Mouse (Mus musculus): ENCODE measurements at regions not wholly inside any gene's neighbourhood (a gene's known extent, or its start where the extent isn't known, plus 50 kb on each side); places are given as distances from the start of the nearest gene placed in this dataset.

GRCm38 (mm10) chr14:25279751-25280150 is 179.2 kb upstream of the Zmiz1 start:
- DNase-seq (ENCODE audit: low spot score in 2 of 2), result no peak

- no peak for DNase-seq (ENCODE audit: low spot score in 2 of 2)
Measured at GRCm38 (mm10) chr14:25292557-25292956, 166.4 kb upstream of the Zmiz1 start.

DNA sequence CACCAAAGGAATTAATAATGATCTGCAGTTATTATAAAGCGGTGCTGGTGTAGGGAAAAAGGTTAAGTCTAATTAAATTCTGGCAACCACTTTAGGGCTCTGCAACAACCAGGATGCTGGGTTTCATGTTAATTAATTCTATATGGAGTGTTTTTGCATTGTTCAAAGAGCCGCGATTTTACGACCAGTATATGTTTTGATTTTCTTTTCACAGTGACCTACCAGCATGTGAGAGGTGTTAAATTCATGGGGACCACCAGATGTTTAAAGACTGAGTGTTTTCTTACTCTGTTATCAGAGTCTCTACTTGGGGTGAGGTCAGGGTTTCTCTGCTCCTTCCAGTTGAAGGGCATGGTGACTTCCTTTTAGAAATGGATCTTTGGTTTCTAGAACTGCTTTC is 164.8 kb upstream of the Zmiz1 start:
- DNase-seq (ENCODE audit: low spot score in 2 of 2), result no peak

GRCm38 (mm10) chr14:25295688-25296350 is 163.2 kb upstream of the Zmiz1 start:
- no peak for DNase-seq (ENCODE audit: low spot score in 2 of 2)

DNA sequence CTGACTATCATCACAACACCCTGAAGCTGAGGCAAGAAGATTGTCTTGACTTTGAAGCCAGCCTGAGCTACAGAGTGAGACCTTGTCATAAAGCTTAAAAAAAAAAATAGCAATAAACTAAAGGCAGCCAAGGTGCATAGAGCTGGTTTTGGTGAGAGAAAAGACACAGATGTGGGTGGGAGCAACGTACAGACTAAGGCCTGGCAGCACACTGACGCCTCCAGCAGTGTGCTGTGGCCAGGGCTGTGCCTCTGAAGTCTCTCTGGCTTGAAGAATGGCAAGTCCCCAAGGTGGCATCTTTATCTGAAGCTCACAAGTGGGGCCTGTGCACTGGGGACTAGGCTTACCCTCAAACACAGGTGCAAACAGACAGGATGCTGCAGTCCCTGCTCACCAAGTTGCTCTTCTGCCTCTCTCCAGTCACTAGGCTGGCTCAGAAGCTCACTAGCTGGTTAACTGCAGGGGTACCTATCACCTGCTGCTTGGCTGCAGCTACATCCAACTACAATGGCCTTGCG is 159.3 kb upstream of the Zmiz1 start:
- no peak for DNase-seq (ENCODE audit: low spot score in 2 of 2)

- no peak for DNase-seq (ENCODE audit: low spot score in 2 of 2)
Measured at GRCm38 (mm10) chr14:25301336-25302031, 157.5 kb upstream of the Zmiz1 start.

- DNase-seq (ENCODE audit: low spot score in 2 of 2), result no peak
Measured at GRCm38 (mm10) chr14:25304391-25304851, 154.6 kb upstream of the Zmiz1 start.

- no peak for DNase-seq (ENCODE audit: low spot score in 2 of 2)
Measured at GRCm38 (mm10) chr14:25306166-25306565, 152.8 kb upstream of the Zmiz1 start.

DNA sequence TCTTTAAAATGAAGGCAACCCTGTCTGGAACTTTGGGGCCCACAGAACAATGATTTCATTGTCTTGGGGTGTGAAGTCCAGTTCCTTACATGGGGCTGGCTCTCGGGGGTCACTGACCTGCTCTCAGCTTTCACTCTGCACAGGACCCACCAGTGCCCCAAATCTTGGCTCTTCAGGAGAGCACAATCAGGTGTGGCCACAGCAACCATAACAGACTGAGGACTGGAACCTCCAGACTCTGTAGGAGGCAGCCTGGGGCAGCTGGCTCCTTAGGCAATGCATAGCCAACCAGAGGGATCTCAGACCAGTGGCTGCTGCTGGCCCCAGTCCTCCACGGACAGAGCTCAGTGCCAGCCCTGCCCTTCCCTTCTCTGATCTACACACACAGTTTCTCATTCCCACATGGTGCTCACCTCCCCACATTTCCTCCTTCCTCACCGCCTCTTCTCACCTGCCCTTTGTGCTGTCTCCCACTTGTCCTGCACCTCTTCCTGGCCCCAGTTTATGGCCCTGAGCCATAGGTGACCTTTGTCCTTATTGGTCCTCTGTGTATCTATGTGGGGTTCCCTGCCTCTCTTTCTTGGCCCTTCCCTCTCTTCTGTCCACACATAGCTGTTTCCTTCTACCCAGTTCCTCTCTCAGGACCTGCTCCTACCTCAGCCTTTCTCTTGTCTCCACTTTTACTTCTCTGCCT is 151.9 kb upstream of the Zmiz1 start:
- DNase-seq (ENCODE audit: low spot score in 2 of 2), result no peak

- no peak for DNase-seq (ENCODE audit: low spot score in 2 of 2)
Measured at GRCm38 (mm10) chr14:25308051-25308450, 150.9 kb upstream of the Zmiz1 start.

DNA sequence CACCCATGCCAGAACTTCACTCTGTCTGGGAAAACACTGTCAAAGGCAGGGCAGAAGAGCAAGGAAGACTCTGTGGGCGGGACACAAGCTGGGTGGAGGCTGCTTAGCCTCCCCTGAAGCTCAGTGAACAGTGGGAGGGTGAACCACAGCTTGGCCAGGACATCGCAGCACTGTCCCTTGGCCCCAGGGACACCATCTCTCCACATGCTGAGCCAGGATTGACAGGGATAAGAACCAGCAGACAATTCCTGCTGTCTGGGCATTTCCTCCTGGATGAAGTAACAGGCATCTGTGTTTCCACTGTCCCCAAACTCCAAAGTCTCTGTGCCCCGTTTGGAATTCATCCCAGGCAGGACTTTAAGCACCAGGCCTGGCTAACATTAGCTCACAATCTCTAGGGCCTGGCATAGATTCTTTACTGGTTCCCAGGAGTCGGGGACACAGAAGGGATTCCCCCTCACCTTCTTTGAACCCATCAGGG is 148.3 kb upstream of the Zmiz1 start:
- no peak for DNase-seq (ENCODE audit: low spot score in 2 of 2)

GRCm38 (mm10) chr14:25311475-25311874 is 147.5 kb upstream of the Zmiz1 start:
- DNase-seq (ENCODE audit: low spot score in 2 of 2), result no peak

DNA sequence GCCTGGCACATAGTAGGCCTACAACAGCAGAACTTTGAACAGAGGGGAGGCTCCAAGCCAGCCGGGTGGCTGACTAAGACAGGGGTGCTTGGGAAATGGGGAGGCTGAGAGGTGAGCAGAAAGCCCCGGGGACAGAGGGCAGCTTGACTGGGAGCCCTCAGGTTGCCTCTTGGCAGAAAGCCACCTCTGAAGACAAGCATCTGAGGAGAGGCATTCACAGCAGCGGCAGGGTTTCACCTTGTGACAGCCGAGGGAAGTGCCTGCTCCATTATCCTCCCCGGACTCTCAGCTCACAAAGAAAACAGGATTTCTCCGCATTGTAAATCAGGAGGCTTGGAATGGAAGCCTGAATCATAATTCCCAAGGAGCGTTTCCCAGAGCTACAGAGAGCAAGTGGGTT is 146.8 kb upstream of the Zmiz1 start:
- no peak for DNase-seq (ENCODE audit: low spot score in 2 of 2)

- no peak for DNase-seq (ENCODE audit: low spot score in 2 of 2)
Measured at GRCm38 (mm10) chr14:25312814-25313426, 146.1 kb upstream of the Zmiz1 start.

DNA sequence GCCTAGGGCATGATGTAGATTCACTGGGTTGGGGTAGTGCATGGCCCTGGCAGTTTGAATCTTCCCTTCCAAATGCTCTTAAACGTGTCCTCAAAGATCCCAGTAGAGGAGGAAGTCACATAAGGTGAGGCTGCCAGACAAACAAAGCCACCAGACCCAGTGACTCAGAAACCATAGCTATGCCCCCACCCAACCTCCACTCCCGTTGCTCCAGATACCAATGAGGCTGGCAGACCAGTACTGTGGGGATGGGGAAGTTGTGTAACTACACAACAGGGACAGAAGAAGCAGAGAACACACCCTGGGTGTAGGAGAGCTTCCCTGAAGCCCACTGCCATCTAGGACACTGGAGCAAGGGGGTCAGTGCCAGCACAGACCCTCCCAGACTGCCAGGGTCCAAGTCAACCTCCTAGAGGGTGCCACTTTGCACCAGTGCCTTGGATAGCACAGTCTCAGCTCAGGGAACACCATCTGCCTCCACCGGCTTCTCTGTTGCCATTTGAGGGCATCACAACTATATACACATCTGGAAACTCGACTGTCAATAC is 145.2 kb upstream of the Zmiz1 start:
- no peak for DNase-seq (ENCODE audit: low spot score in 2 of 2)

DNA sequence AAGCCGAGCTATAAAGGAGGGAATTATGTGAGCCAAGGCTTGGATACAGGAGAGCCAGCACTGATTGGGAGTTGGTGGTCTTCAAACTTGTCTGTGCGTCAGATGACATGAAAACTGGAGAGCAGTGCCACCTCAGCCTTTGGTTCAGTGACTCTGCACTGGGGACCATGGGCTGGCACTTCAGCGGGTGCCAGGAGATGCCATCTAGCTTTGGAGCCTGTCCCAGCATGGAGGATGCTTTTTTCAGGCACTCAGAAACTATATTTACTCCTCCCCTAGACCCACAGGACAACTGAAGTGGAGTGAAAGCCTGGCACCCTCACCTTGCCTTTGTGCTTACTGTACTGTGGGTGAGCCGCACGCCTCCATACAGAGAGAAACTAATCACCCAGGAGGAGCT is 142.5 kb upstream of the Zmiz1 start:
- no peak for DNase-seq (ENCODE audit: low spot score in 2 of 2)

GRCm38 (mm10) chr14:25317680-25318471 is 141.1 kb upstream of the Zmiz1 start:
- DNase-seq (ENCODE audit: low spot score in 2 of 2), result peak; percentile 69 to 80

DNA sequence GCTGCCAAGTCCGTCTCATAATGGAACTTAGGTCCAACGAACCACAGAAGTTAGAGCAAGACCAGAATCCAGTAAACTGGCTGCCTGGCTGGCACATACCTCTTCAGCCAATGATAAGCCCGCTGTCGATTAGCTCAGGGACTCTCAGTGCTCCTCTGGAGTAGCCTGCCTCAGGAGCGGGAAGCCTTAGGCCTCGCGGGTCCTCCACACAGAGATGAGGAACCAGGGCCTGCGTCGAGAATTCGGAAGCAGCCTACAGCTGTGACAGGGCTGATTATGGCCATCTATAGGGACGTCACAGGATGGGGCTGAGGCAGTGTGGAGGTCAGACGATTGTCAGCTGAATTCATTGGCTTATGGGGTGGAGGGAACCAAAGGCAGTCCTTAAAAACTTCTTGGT is 140.1 kb upstream of the Zmiz1 start:
- no peak for DNase-seq (ENCODE audit: low spot score in 2 of 2)

GRCm38 (mm10) chr14:25320141-25320540 is 138.8 kb upstream of the Zmiz1 start:
- DNase-seq (ENCODE audit: low spot score in 2 of 2), result peak in 1 of 2 experiments; percentile 22

DNA sequence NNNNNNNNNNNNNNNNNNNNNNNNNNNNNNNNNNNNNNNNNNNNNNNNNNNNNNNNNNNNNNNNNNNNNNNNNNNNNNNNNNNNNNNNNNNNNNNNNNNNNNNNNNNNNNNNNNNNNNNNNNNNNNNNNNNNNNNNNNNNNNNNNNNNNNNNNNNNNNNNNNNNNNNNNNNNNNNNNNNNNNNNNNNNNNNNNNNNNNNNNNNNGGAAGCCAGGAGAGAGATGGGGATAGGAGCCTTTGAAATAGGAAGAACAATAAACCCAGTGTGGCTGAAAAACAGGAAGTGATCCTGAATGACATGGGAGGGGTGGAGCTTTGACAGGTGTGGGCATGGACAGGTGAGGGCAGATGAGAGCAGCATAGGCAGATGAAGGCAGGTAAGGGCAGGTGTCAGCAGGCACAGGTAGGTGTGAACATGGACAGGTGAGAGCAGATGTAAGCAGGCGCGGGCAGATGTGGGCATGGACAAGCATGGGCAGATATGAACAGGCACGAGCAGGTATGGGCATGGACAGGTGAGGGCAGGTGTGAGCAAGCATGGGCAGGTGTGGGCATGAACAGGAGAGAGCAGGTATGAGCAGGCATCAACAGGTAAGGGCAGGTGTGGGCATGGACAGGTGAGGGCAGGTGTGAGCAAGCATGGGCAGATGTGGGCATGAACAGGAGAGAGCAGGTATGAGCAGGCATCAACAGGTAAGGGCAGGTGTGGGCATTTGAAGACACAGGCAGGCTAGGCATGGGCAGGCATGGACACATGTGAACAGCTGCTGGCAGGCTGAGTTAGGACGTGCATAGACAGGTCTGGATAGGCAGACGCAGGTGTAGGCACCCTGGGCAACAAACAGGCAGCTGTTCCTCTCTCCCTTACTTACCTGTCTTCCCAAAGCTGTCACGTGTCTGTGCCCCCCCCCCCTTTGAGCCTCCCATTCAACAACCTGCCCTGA is 135.2 kb upstream of the Zmiz1 start:
- no peak for DNase-seq (ENCODE audit: low spot score in 2 of 2)
